Mouse (Mus musculus) MEL (cell line): ENCODE measurements around the gene Adm. TPM values are rescaled to one million over a fixed set of nuclear protein-coding genes. Genes with fewer than 3 reads are reported as not detected.

Source experiments
- DNase-seq: peaks from one replicate; pipeline ENCODE4 v3.0.0; 2011; ENCODE audit warnings: low read depth, low spot score
- H3K27ac ChIP-seq: 2 replicates; pipeline ENCODE4 v1.5.1; 2012; ENCODE audit warnings: low read depth, mild to moderate bottlenecking, control low read depth, low read length, moderate library complexity; ENCODE audit not compliant: control insufficient read depth
- H3K27me3 ChIP-seq, 2 experiments: fragments of 150-350 bp in 1 of 2; sonication (generic) in 1 of 2; 2 replicates each; pipeline ENCODE4 v1.6.1; 2012; ENCODE audit warnings: low read length in 2 of 2, mild to moderate bottlenecking in 2 of 2, improper control_type of control experiment in 1 of 2, moderate library complexity in 1 of 2; ENCODE audit not compliant: insufficient read depth in 2 of 2, control insufficient read depth in 1 of 2
- H3K36me3 ChIP-seq, 2 experiments: 2 replicates each; pipeline ENCODE4 v1.6.1; 2012 to 2014; ENCODE audit warnings: low read length in 2 of 2, improper control_type of control experiment in 1 of 2, inconsistent platforms in 1 of 2, mild to moderate bottlenecking in 1 of 2; ENCODE audit not compliant: insufficient read depth in 2 of 2, control insufficient read depth in 1 of 2
- H3K4me1 ChIP-seq, 2 experiments: fragments of 150-350 bp in 1 of 2; sonication (generic) in 1 of 2; 2 replicates each; pipeline ENCODE4 v1.6.1; 2012; ENCODE audit warnings: low read length in 2 of 2, improper control_type of control experiment in 1 of 2, mild to moderate bottlenecking in 1 of 2; ENCODE audit not compliant: insufficient read depth in 2 of 2, control insufficient read depth in 1 of 2
- H3K4me3 ChIP-seq, 2 experiments: fragments of 150-350 bp in 1 of 2; sonication (generic) in 1 of 2; 2 replicates each; pipeline ENCODE4 v1.5.1; 2012; ENCODE audit warnings: low read depth in 2 of 2, low read length in 2 of 2, mild to moderate bottlenecking in 2 of 2, moderate library complexity in 2 of 2, control low read depth in 1 of 2, improper control_type of control experiment in 1 of 2; ENCODE audit not compliant: control insufficient read depth in 1 of 2, insufficient read depth in 1 of 2
- H3K79me2 ChIP-seq: 2 replicates; pipeline ENCODE4 v1.6.1; 2012; ENCODE audit warnings: mild to moderate bottlenecking, low read length, moderate library complexity; ENCODE audit not compliant: control insufficient read depth, poor library complexity, insufficient read depth
- H3K9ac ChIP-seq: 2 replicates; pipeline ENCODE4 v1.6.1; 2012; ENCODE audit warnings: low read depth, mild to moderate bottlenecking, control low read depth, low read length, moderate library complexity; ENCODE audit not compliant: control insufficient read depth, poor library complexity, severe bottlenecking
- H3K9me3 ChIP-seq: fragments of 150-350 bp; sonication (generic); replicated peaks from 2 replicates; pipeline ENCODE4 v1.6.1; 2012; ENCODE audit warnings: mild to moderate bottlenecking, low read length, improper control_type of control experiment, moderate library complexity; ENCODE audit not compliant: insufficient read depth
- BHLHE40 ChIP-seq: IDR thresholded peaks from 2 replicates; pipeline ENCODE4 v1.6.1; 2012; ENCODE audit warnings: low read depth, mild to moderate bottlenecking, inconsistent platforms, low read length, improper control_type of control experiment, borderline replicate concordance
- CHD2 ChIP-seq: IDR thresholded peaks from 2 replicates; pipeline ENCODE4 v1.6.1; 2011; ENCODE audit warnings: low read length, improper control_type of control experiment
- EP300 ChIP-seq, 2 experiments: IDR thresholded peaks; 2 replicates each; pipeline ENCODE4 v1.6.1; 2011; ENCODE audit warnings: improper control_type of control experiment in 2 of 2, low read length in 2 of 2, low read depth in 1 of 2, mild to moderate bottlenecking in 1 of 2
- ETS1 ChIP-seq: IDR thresholded peaks from 2 replicates; pipeline ENCODE4 v1.6.1; 2012; ENCODE audit warnings: low read depth, mild to moderate bottlenecking, inconsistent platforms, low read length, improper control_type of control experiment, moderate library complexity
- GABPA ChIP-seq: IDR thresholded peaks from 2 replicates; pipeline ENCODE4 v1.6.1; 2012; ENCODE audit warnings: low read depth, mild to moderate bottlenecking, inconsistent platforms, low read length, improper control_type of control experiment, moderate library complexity
- HCFC1 ChIP-seq: IDR thresholded peaks from 2 replicates; pipeline ENCODE4 v1.6.1; 2012; ENCODE audit warnings: low read depth, mild to moderate bottlenecking, inconsistent platforms, low read length, improper control_type of control experiment, moderate library complexity
- JUND ChIP-seq: IDR thresholded peaks from 2 replicates; pipeline ENCODE4 v1.6.1; 2011; ENCODE audit warnings: low read depth, mild to moderate bottlenecking, improper control_type of control experiment, low read length
- MAFK ChIP-seq: IDR thresholded peaks from 2 replicates; pipeline ENCODE4 v1.6.1; 2011; ENCODE audit warnings: low read depth, mild to moderate bottlenecking, low read length, improper control_type of control experiment, borderline replicate concordance
- MYC ChIP-seq: IDR thresholded peaks from 2 replicates; pipeline ENCODE4 v1.6.1; 2011; ENCODE audit warnings: low read depth, mild to moderate bottlenecking, low read length, improper control_type of control experiment, moderate library complexity
- POLR2AphosphoS2 ChIP-seq: IDR thresholded peaks from 2 replicates; pipeline ENCODE4 v1.6.1; 2011; ENCODE audit warnings: low read length, improper control_type of control experiment
- POLR2AphosphoS5 ChIP-seq: IDR thresholded peaks from 2 replicates; pipeline ENCODE4 v1.6.1; 2012; ENCODE audit warnings: low read depth, borderline replicate concordance, mild to moderate bottlenecking, inconsistent platforms, low read length, moderate library complexity, mixed read lengths
- SIN3A ChIP-seq: IDR thresholded peaks from 2 replicates; pipeline ENCODE4 v1.6.1; 2012; ENCODE audit warnings: low read length, improper control_type of control experiment, inconsistent platforms
- TBP ChIP-seq: IDR thresholded peaks from 2 replicates; pipeline ENCODE4 v1.8.0; 2011; ENCODE audit warnings: low read depth, low read length, improper control_type of control experiment
- TCF12 ChIP-seq: IDR thresholded peaks from 2 replicates; pipeline ENCODE4 v1.6.1; 2014; ENCODE audit warnings: low read depth, mild to moderate bottlenecking, inconsistent platforms, low read length, improper control_type of control experiment, moderate library complexity
- ZKSCAN1 ChIP-seq: IDR thresholded peaks from 2 replicates; pipeline ENCODE4 v1.6.1; 2012; ENCODE audit warnings: low read depth, mild to moderate bottlenecking, inconsistent platforms, low read length, improper control_type of control experiment, moderate library complexity
- polyA plus RNA-seq, 2 experiments: library from polyadenylated mRNA; stranded (reverse) in 1 of 2; unstranded in 1 of 2; fragments of >175 nt in 1 of 2; fragments of >200 nt in 1 of 2; gene quantifications; 2 replicates each; pipeline versions ENCODE4 v1.2.1 to v1.2.4; 2012; ENCODE audit warnings: low replicate concordance in 2 of 2, low read depth in 1 of 2; ENCODE audit not compliant: insufficient read length in 2 of 2, insufficient read depth in 1 of 2, missing spikeins in 1 of 2
- total RNA-seq: library from RNA; depleted of rRNA; stranded (reverse); fragments of 300-350 nt; gene quantifications from 2 replicates; pipeline ENCODE4 v1.2.3, GENCODE M21; 2012

The Adm gene
- total and polyA plus RNA-seq, 3 experiments = not detected

GRCm38 (mm10) chr7:110628273-110628600 is 776 bp downstream of the Adm start:
- no peak for DNase-seq
- no peak for TF ChIP-seq HCFC1
- no peak for TF ChIP-seq POLR2AphosphoS2
- no peak for TF ChIP-seq ETS1
- TF ChIP-seq CHD2 = no peak
- no peak for TF ChIP-seq TBP
- TF ChIP-seq MYC = no peak
- no peak for TF ChIP-seq TCF12
- TF ChIP-seq GABPA = no peak
- TF ChIP-seq JUND = no peak
- TF ChIP-seq POLR2AphosphoS5 = no peak
- no peak for TF ChIP-seq MAFK
- TF ChIP-seq, all 39 proteins: peak for 0
- H3K27ac ChIP-seq = no peak overlapping the region
- no peak overlapping the region for H3K9ac ChIP-seq
- H3K36me3 ChIP-seq = no peaks in the 10 kb centered on the region
- H3K4me1 ChIP-seq = no peaks in the 10 kb centered on the region; a peak in 2 of 4 replicates
- no peak overlapping the region for H3K4me3 ChIP-seq
- H3K79me2 ChIP-seq = no peaks in the 10 kb centered on the region
- H3K27me3 ChIP-seq = no peaks in the 10 kb centered on the region; a peak in 1 of 4 replicates
- H3K9me3 ChIP-seq = no peaks in the 10 kb centered on the region

GRCm38 (mm10) chr7:110628611-110629354 is 1.3 kb downstream of the Adm start:
- H3K4me3 ChIP-seq = no peak overlapping the region
- no peaks in the 10 kb centered on the region; a peak in 1 of 4 replicates for H3K27me3 ChIP-seq
- no peaks in the 10 kb centered on the region for H3K9me3 ChIP-seq
- no peaks in the 10 kb centered on the region; a peak in 2 of 4 replicates for H3K4me1 ChIP-seq
- no peak for DNase-seq
- H3K79me2 ChIP-seq = no peaks in the 10 kb centered on the region
- H3K9ac ChIP-seq = no peak overlapping the region
- TF ChIP-seq EP300 (IDR thresholded peaks at IDR 0.05; ENCODE audit: low read depth in 1 of 2, low read length in 2 of 2) (no peak), BHLHE40 (no peak), SIN3A (no peak), ZKSCAN1 (no peak), ETS1 (no peak), MAFK (no peak)
- no peak overlapping the region for H3K27ac ChIP-seq
- H3K36me3 ChIP-seq = no peaks in the 10 kb centered on the region
